Mouse (Mus musculus): ENCODE results near the gene Tmeff1. TPM values are rescaled to one million over a fixed set of nuclear protein-coding genes. Genes with fewer than 3 reads are reported as not detected.
A peak's percentile ranks its signal among the peaks of the same experiment; 100 is the strongest.

Tmeff1 gene
- 100 to 1,000 TPM; 126 to 132 TPM for total RNA-seq (2021)
- long read RNA-seq, transcript Tmeff1-201 (10 exons, 2,461 nt) = minor isoform, 32 of 121 reads
- long read RNA-seq, transcript Tmeff1-203 (10 exons, 1,426 nt) = major isoform, 51 of 121 reads
- long read RNA-seq, partial matches to known transcripts = 3 of 121 reads
- long read RNA-seq, other reads (novel, unspliced or antisense) = 35 of 121 reads

DNA sequence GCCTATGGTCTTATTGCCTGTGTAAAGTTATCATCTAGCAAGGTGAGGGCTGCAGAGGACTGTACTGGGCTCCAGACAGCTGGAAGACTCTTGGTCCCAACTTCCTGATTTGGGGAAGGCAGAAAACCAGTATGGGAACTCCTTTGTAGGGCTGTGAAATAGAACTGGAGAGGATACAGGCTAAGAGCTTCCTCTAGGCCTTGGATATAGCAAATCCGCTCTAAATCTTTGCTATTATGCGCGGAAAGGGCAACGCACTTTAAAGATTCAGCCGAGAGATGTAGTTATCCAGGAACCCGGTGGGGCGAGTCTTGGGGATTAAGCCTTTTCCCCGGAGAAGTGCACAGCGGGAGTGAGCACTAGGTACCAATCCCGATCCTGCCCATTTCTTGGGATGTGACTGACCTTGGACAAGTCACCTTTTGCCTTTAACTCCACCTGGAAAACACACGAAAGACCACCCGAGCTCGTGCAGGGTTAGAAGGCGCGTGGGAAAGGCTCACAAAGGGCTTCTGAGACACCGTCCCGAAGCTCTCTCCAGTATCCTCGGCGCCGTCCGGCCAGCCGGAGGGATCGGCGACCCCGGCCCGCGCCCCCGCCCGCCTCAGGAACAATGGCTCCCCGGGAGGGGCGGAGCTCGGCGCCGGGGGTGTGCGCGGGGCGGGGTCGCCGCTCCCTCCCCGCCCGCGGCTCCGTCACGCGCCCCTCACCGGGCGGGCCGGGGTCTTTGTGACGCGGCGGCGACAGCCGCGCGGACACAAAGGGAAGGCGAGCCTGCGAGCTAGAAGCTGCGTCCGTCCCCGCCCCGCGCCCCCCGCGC is at the start of gene Tmeff1:
Gene Tmeff1, plus strand, starts transcription at position 754 of the 820 bp plus-strand sequence.
- peak in 1 of 2 experiments; percentile 51 for DNase-seq (ENCODE audit: low spot score in 2 of 2)

DNA sequence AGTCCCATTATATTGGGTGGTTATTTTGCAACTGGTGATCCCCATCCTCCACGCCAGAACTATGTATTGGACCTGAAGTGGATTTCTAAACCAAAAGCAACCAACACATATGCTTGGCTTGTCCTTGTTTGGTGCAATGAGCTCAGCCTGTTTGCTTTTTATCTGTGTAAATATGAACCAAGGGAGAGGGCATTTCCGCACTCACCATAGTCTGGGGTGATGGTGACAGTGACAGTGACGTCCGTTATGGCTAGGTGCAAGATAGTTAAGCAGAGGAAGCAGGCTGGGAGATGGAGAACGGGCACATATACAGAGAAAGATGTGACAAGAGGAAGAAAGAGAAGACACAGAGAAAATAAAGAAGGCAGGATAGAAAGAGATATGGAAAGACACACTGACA is 48.7 kb upstream of the Tmeff1 start:
- DNase-seq (ENCODE audit: low spot score in 2 of 2) = no peak

DNA sequence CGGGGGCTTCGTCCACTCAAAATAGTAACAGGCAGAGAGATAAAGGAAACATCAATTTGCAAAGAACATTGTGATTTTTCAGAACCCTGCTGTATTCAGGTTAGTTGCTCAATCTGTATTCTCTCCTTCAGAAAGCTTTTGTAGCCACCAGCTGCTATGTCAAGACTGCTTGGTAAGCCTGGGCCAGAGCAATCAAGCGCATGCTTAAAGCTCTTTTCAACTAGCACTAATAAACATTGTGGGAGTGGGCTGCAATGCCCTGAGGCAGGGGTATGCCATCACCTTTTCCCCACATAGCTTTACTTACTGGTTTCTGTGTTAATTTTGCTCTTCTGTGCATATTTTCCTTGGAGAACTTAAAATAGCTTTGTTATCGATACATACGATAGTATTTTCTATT is 48.0 kb upstream of the Tmeff1 start:
- DNase-seq (ENCODE audit: low spot score in 2 of 2) = no peak

DNA sequence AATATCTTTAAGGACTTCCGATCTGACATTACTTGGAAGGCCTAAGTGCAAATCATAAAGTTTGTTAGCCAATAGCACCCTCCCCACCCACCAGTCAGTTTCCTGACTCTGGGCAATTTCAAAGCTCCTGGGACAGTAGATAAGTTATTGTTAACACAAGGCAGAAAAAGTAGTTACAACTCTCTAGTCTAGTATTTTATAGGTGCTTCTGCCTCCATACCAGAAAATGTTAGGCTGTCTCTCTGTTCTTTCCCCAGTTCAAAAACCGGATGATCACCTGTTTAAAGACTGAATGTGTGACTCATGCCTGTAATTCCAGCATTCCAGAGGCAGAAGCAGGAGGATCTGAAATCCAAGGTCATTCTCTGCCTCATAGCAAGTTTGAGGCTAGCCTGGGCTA is 46.4 kb upstream of the Tmeff1 start:
- DNase-seq (ENCODE audit: low spot score in 2 of 2) = no peak

DNA sequence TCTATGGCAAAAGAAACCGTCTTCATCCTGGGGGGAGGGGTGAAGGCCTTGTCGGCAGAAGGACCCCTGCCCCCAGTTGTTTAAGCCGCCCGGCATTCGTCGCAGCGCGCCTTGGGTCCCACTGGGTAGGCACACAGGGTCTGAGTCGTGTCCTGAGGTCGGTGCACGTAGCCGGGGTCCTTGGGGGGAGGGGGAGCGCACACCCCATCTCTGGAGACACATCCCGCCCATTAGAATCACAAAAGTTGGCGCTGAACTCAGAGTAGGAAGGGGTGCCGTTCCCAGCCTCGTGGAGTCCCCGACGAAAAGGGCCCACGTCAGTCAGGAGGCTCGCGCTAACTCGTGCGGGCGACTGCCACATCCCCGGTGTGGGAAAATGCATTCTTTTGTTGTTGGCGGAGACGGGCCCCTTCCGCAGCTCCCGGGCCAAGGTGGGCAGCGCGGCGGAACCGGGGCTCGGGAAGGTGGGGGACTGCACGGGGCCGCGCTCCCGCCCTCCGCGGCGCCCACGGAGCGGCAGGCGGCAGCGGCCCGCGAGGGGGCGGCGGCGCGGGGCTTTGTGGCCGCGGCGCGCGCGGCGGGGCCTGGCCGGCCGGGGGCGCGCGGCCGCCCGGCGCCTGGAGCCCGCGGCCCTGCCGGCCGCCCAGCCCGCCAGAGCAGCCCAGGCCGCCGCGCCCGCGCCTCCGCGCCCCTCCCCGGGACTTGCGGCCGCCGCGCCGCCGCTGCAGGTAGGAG is 45.0 kb upstream of the Tmeff1 start, which contains the start of gene Msantd3:
Gene Msantd3, plus strand, starts transcription at position 95 of the 735 bp plus-strand sequence.
- DNase-seq (ENCODE audit: low spot score in 2 of 2) = peak in 1 of 2 experiments; percentile 50

DNA sequence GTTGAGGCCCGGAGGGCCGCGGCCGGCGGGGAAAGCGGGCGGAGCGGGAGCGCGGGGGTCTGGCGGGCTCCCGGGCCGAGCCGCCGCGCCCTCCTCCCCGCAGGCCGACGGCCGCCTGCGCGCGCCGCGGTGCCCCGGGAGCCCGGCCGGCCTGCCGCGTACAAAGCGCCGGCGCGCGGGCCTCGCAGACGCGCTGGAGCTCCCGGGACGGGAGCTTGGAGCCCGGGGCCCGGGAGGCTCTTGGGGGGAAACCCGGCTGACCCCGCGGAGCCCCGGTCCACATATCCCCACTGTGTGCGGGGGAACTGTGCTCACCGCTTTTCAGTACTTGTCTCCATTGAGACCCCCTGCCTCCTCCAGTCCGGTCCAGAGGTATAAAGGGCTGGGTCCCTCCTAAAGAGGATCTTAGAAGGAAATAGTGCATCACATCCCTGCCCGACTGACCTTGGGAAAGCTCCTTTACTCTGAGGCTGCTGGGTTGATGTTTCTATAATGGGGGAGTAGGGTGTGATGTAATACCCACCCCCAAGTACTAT is 44.3 kb upstream of the Tmeff1 start:
- DNase-seq (ENCODE audit: low spot score in 2 of 2) = peak in 1 of 2 experiments; percentile 36

DNA sequence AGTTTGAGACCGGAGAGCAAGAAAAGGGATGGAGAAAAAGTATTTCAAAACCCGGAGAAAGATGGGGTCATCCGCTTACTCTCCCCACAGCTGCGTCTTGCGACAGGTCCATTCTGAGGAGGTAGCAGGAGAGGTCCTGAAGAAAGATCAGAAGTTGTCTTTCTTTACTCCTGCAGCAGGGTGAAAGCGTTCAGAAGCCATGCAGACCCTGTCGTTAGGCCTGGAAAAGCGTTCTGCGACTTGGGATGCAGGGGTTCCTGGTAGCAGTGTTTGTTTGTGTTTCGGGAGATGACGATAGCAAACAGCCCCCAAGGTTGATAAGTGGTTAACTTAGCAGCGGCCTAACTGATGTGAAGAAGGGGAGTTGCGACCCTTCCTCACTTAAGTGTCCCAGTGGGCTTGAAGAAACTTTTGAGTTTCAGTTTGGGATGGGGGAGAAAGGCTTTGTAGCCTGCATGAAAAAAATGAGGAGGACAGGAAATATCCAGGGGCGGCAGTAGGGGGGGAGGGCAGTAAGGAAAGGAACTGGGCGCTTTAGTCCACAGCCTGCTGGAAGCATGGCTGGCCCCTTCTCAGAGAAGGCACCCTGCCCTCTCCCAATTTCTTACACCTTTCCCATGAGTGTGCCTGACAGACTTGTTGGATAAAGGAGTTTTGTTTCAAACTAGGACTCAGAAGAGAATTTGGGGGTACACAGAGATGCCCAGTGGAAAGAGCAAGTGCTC is 43.3 kb upstream of the Tmeff1 start:
- DNase-seq (ENCODE audit: low spot score in 2 of 2) = no peak

DNA sequence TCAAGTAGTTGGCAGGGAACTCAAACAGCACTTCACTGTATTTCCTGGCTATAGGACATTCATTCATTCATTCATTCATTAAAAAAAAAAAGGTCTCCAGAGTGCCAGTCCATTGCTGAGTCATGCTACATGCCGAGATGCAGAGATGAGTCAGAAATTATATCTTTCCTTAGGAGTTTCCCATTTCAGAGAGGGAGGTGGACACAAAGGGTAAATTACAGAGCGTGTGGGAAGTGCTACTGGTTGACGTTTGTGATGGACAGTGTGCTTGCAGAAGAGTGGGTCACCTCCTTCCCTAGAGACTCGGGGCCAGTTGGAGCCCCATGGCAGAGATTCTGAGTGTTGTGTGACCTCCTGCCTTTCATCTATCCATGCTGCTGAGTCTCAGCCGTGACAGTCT is 42.6 kb upstream of the Tmeff1 start:
- no peak for DNase-seq (ENCODE audit: low spot score in 2 of 2)

DNA sequence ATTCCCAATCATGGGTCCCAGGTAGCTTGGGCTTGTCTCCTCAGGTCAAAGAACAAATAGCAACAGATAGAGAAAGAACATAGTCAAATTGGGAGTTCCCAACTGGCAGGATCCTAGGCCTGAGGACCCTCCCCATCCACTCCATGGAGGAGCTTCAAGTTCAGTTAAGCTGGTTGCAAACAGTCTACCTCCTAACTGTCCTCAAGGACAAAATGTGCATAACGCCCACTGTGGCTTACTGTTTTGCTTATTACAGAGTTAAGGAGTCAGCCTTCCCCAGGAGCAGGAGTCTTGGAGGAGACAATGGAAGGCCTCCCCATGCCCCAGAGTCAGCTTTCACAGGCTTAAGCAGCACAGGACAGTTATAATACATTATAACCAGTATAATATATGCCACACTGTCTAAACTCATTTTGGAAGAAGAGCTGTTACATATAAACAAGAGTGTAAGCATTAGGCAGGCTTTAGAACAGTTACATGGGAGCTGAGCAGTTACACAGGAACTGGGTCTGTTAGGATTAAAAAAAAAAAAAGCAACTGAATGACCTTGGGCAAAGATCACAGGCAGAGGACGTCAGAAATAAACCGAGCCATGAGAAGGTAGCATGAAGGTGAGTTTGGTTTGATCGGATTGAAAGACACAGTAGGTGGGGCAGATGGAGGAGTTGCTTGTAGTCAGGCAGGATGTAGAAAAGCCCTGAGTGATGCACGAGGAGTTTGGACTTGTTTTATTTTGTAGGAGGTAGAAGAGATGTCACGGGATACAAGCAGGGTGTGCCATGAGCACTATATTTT is 41.7 kb upstream of the Tmeff1 start:
- DNase-seq (ENCODE audit: low spot score in 2 of 2) = no peak

DNA sequence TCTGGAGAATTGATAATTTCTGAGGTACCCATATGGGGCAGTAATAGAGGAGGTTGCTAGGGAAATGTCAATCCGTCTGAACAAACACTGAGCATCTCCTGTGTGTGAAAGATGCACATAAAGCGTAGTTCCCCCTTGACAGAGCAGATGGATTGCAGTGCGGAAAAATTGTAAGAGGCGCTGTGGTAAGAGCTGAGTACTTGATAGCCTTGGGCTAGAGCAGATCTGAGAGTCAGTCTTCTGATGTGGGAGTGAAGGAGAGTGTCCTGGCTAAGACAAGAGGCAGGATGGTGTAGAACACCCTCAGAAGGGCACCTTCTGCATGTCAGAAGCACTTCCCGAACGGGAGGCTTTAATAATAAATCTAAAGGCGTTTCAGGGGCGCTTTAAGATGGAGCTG is 40.8 kb upstream of the Tmeff1 start:
- peak in 1 of 2 experiments; percentile 37 for DNase-seq (ENCODE audit: low spot score in 2 of 2)

DNA sequence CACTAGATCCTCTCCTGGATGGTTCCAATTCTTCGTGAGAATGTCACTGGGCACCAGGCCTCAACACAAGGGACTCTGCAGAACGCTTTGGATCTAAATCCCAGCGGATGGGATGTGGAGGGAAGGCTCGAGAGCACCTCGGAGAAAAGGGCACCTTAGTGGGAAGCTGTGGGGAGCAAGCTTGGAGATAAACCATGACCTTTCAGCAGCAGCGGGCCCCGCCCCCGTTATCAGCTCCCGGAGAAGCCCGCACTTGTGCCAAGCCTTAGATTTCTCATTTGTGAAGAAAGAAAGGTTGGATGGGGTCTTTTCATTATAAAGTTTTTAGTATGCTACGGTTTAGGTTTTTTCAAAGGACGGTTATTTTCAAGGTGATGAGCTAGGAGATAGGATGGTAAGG is 39.0 kb upstream of the Tmeff1 start:
- no peak for DNase-seq (ENCODE audit: low spot score in 2 of 2)

DNA sequence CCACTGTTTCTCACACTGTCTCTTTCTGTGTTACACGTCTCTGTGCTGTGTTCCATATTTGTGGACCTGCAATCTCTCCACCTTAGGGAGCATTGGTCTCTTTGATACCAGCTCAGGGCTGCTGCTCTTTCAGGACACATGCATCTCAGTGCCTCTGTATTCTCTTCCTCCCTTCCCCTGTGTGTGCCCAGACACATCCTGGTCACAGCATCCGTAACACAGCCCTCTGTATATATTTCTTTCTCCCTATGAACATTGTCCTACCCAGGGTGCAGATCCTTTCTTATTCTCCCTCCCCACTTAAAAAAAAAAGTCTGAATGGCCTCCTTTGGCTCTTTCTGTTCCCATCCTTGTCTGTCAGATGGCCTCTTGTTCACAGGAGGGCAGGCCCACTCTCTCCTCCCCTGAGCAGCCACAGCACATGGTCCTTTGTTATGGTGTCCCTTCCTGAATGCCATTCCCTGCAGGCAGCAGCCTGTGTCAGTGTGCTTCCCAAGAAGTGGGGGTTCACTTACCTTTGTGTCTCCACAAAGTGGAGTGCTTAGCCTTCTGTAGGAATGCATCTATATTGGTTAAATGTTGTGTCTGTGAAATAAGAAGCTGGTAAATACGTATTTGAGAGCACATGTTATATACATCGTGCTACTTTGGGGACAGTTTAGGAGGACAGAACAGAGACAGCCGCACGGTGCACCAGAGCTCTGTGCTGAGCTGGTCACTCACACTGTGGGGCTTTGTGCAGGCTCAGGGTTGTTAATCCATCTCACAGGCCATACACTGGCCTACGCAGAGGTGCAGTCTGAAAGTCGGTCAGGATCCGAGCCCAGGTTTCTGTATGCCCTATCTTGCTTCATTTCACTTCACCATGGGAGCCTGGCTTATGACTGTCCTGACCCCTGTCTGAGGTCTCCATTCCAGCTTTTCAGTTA is 38.1 kb upstream of the Tmeff1 start:
- no peak for DNase-seq (ENCODE audit: low spot score in 2 of 2)

DNA sequence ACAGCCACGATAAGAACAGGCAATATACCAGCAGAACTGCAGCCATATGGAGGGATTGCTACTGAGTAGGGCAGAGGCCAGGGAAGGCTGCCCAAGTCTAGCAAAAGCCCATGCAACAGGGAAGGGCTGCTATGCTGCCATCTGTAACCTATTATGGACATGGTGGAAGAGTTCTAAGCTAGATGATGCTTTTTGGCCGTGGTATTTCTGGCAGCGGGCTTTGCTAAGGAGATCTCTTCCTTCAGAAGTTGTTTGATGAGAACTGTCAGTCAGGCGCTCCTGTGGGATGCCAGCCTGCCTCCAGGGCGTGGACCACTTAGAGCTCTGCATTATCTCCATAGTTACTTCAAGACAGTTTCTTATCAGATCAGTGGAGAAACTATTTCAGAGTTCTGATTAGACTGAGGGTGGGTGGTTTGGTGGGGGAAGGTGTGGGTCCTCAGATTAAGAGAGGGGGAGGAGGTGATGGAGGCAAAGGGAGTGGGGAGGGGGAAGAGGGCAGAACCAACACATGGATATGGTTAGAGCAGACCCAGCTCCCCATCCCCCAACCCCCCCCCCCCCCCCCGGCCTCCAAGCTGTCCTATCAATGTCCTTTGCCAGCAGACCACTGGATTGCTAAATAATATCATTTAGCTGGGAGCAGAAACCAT is 36.5 kb upstream of the Tmeff1 start:
- no peak for DNase-seq (ENCODE audit: low spot score in 2 of 2)

DNA sequence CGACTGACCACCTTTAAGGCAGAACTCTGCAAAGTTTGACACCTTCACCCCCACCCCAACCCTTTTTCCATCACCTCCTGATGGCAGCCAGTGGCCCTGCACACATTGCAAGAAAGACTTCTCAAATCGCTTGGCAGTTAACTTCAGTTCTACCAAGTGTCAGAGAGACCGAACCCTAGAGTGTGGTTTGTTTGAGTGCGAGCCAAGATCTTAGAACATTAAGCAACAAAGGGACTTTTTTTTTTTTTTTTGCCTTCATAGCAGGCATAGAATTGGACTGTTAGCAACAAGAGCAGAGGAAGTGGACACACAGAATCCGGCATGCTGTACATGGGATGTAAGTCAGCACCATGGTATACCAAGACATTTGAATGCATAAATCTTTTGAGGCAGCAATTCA is 35.3 kb upstream of the Tmeff1 start:
- DNase-seq (ENCODE audit: low spot score in 2 of 2) = no peak

DNA sequence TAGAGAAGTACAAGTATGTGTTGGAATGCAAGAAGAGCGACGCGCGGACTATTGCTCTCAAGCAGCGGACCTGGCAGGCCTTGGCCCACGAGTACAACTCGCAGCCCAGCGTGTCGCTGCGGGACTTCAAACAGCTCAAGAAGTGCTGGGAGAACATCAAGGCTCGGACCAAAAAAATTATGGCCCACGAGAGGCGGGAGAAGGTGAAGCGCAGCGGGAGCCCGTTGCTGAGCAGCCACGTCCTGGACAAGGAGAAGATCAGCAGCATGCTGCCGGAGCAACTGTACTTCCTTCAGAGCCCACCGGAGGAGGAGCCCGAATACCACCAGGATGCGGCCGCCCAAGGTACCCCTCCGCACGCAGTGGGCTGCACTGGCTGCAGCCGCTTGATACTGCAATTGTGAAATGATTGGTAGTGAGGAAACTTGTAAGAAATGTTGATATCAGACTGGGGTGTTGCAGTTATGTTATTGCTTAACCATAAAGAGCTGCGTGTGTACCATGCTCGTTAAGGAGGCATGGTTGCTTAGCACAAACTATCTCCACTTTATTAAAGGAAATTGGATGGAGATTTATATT is 32.4 kb upstream of the Tmeff1 start:
- no peak for DNase-seq (ENCODE audit: low spot score in 2 of 2)

DNA sequence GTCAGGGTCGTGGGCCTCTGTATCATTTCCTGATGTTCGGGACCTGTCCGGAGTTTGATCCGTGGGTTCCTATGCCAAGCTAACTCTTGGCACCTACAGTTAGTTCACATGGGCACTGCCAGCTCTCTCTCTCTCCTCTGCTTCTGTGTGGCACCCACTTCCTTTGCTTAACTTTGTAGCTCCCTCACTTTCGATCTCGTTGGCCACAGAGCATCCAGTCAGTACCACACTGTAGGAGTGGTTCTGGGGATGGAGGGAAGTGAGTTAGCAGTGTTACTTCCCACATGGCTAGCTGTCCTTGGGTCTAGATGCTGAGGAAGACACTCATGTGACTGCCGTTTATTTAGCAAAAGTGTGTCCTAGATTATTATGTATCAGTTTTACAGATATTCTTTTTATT is 30.8 kb upstream of the Tmeff1 start:
- no peak for DNase-seq (ENCODE audit: low spot score in 2 of 2)

DNA sequence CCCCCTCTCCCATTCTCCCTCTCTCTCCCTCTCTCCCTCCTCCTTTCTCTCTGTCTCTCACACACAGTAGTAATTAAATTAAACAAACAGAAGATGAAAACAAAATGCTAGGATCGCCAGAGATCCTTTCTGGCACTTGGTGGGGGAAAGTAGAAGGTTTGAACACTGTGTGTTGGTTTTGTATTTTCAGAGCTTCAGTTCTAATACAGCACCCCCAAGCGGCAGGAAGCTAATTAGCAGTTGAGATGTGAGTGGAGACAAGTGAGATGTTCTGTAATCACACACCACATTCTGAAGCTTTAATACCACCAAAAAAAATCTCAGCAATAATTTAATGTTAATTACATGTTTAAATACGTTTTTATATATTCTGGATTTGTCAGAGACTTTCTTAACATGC is 29.2 kb upstream of the Tmeff1 start:
- peak in 1 of 2 experiments; percentile 71 for DNase-seq (ENCODE audit: low spot score in 2 of 2)

DNA sequence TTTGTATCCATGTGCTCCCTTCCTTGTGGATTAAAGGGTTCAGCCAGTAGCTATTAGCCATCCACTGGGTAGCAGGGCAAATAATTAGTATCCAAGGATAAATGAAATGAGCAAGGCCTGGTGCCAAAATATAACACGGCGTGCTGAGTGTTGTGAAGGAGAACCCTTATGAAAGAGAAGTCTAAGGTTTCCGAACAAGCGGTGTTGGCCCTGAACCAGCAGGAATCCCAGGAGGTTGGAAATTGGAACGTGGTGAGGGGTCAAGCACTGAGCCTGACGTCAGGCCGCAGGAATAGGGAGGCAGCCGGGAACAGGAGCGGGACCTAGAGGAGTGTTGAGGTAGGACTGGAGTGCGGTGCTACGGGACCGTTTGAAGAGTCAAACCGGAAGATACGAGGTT is 25.3 kb upstream of the Tmeff1 start:
- DNase-seq (ENCODE audit: low spot score in 2 of 2) = no peak

All from layer of hippocampus, adult 18-20 months (tissue).